Mouse (Mus musculus) lung, embryonic 16.5 days (tissue): ENCODE measurements at regions not wholly inside any gene's neighbourhood (a gene's known extent, or its start where the extent isn't known, plus 50 kb on each side); places are given as distances from the start of the nearest gene placed in this dataset.
"Not testable (repeated sequence)": the region's sequence is repeated elsewhere in the genome, so short reads cannot be mapped to it uniquely, and the experiment has no call there.

Experiments used
- ATAC-seq: fragments of 200-750 bp; cut with Nextera tagmentation; 2 replicates; pipeline ENCODE4 v1.8.0; 2017; ENCODE audit warnings: low read depth, mild to moderate bottlenecking, moderate library complexity
- H3K27ac ChIP-seq: fragments of 300-500 bp; sonication (generic); 2 replicates; pipeline ENCODE4 v1.5.1; 2014; ENCODE audit warnings: mild to moderate bottlenecking, control low read depth, low read length
- H3K27me3 ChIP-seq: fragments of 300-500 bp; sonication (generic); 2 replicates; pipeline ENCODE4 v1.6.1; 2014; ENCODE audit warnings: low read depth, low read length, mixed read lengths; ENCODE audit not compliant: control insufficient read depth, insufficient read depth
- H3K36me3 ChIP-seq: fragments of 300-500 bp; sonication (generic); 2 replicates; pipeline ENCODE4 v1.6.1; 2014; ENCODE audit warnings: low read length; ENCODE audit not compliant: control insufficient read depth, insufficient read depth
- H3K4me1 ChIP-seq: fragments of 300-500 bp; sonication (generic); replicated peaks from 2 replicates; pipeline ENCODE4 v1.6.1; 2014; ENCODE audit warnings: low read length, mixed read lengths; ENCODE audit not compliant: control insufficient read depth, insufficient read depth
- H3K4me2 ChIP-seq: fragments of 300-500 bp; sonication (generic); 2 replicates; pipeline ENCODE4 v1.6.1; 2014; ENCODE audit warnings: low read depth, low read length, control low read depth
- H3K4me3 ChIP-seq: fragments of 300-500 bp; sonication (generic); 2 replicates; pipeline ENCODE4 v1.5.1; 2014; ENCODE audit warnings: mild to moderate bottlenecking, low read length, control low read depth
- H3K9ac ChIP-seq: fragments of 300-500 bp; sonication (generic); 2 replicates; pipeline ENCODE4 v1.6.1; 2014; ENCODE audit warnings: low read length, control low read depth
- H3K9me3 ChIP-seq: fragments of 300-500 bp; sonication (generic); 2 replicates; pipeline ENCODE4 v1.6.1; 2016; ENCODE audit warnings: low read length; ENCODE audit not compliant: control insufficient read depth
- WGBS: fragments of 180-500 bp; shearing (Covaris S2); extraction: QIAGEN DNeasy Blood & Tissue Kit; methylation state at CpG from one replicate; pipeline ENCODE4 v1.1.7; 2014; 5-methylcytosine and 5-hydroxymethylcytosine counted together

DNA sequence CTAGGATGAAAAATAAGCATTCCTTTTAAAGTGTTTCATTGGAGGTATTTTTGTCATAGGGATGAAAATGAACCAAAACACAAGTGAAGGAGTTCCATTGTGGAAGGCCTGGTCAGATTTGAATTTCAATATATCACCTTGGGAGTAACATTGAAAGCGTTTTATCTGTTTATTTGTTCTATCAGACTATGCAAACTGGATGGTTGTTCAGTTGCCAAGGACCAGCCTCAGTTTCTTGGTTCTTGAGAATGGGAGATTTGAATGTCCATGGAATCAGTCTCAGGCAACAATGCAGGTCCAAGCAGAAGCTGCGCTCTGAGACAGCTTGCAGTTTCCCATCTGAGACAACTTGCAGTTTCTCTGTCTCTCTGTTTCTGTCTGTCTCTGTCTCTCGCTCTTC is 211.0 kb upstream of the Pfkp start:
- no peaks in the 10 kb centered on the region for H3K4me1 ChIP-seq
- no peaks in the 10 kb centered on the region for H3K36me3 ChIP-seq
- no peak overlapping the region for H3K27ac ChIP-seq
- H3K4me2 ChIP-seq: no peak overlapping the region
- no peak for ATAC-seq
- no peak overlapping the region for H3K9ac ChIP-seq
- no peaks in the 10 kb centered on the region for H3K9me3 ChIP-seq
- H3K27me3 ChIP-seq: no peaks in the 10 kb centered on the region
- WGBS: 76% methylated on average over 3 of the region's 3 CpGs
- no peak overlapping the region for H3K4me3 ChIP-seq

DNA sequence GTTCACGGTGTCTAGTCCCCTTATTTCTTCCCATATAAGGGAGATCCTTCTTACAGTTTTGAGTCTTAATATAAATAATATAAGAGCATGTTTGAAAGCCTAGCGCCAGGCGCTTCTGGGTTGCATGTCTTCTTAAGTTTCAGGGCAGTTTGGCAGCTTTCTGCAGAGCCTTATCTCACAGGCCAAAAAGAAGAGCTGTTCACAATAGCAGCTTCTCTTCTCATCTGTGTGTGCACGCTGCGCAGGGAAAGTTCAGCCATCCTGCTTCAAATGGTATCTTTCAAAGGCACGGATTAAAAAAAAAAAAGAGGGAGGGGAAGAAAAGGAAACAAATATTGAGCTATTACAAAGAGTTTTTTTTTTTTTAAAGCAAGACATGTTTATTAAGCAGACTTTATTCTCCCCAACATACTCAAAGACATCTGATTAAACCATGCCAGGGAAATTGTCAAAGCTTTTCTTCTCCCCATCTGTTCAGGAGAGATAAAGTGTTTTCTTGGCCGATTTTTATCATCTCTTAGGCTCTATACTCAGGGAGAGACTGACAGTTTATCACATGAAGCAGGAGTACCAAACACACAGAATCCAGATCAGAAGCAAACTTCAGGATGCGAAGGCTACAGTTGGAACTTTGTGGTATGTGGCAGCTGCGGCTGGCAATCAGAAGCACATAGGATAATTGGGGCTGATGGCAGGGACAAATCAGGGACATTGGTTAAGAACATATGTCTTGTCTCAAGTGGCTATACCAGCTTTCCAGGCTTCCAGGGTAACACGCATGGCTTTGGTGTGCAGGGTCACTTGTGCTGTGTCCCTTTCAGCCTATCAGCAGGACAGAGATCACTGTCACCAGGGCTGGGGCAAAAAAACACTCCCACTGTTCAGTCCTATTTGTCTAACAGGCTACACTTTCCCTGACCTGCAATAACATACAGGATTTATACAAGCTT is 206.9 kb upstream of the Pfkp start:
- Histone ChIP-seq H3K27ac (no peak overlapping the region), H3K9me3 (no peaks in the 10 kb centered on the region), H3K9ac (no peak overlapping the region), H3K4me2 (no peak overlapping the region), H3K27me3 (no peaks in the 10 kb centered on the region), H3K4me3 (no peak overlapping the region), H3K4me1 (no peaks in the 10 kb centered on the region), H3K36me3 (no peaks in the 10 kb centered on the region)
- WGBS: 29% methylated on average over 10 of the region's 10 CpGs
- no peak for ATAC-seq

DNA sequence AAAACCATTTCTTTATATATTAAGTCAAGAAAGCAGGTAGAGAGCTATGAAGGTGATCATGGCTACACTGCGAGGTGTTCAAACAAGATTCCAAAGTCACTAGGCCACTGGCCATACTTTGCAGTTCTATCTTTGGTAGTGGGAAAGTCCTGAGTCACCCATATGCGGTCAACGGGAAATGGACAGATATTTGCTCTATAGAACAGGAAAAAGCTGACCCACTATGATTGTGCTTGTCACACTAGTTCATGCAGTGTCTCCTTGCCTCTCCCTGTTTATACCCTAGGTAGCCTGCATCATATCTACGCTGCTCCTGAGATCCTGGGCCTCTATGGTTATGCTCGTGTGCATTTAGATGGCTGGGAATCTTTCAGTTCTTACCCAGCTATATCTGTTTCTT is 188.9 kb upstream of the Pfkp start:
- H3K4me1 ChIP-seq: no peaks in the 10 kb centered on the region
- H3K27ac ChIP-seq: no peak overlapping the region
- 73% methylated on average over 5 of the region's 5 CpGs for WGBS
- H3K4me2 ChIP-seq: no peak overlapping the region
- no peak overlapping the region for H3K4me3 ChIP-seq
- ATAC-seq: no peak
- H3K27me3 ChIP-seq: no peaks in the 10 kb centered on the region
- H3K36me3 ChIP-seq: no peaks in the 10 kb centered on the region
- H3K9me3 ChIP-seq: no peaks in the 10 kb centered on the region
- no peak overlapping the region for H3K9ac ChIP-seq

DNA sequence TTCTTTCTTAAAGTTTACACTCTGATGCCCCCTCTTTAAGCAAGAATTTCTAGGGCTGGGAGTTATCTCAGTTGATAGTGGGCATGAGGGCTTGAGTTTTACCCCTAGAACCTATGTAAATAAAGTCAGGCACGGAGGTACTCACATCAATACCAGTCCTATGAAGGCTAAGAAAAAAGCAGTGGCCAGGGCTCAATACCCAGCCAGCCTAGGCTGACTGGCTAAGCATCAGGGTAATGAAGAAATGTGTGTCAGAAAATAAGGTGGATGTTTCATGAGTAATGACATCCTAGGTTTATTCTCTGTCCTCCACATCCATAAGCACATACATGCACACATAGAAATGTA is 188.5 kb upstream of the Pfkp start:
- Histone ChIP-seq H3K9ac (no peak overlapping the region), H3K27ac (no peak overlapping the region), H3K36me3 (no peaks in the 10 kb centered on the region), H3K4me2 (no peak overlapping the region), H3K4me1 (no peaks in the 10 kb centered on the region), H3K27me3 (no peaks in the 10 kb centered on the region), H3K4me3 (no peak overlapping the region), H3K9me3 (no peaks in the 10 kb centered on the region)
- 0 out of 2 replicates have a peak, but pooled peaks have one; percentile 38 for ATAC-seq
- 54% methylated on average over 1 of the region's 1 CpGs for WGBS

DNA sequence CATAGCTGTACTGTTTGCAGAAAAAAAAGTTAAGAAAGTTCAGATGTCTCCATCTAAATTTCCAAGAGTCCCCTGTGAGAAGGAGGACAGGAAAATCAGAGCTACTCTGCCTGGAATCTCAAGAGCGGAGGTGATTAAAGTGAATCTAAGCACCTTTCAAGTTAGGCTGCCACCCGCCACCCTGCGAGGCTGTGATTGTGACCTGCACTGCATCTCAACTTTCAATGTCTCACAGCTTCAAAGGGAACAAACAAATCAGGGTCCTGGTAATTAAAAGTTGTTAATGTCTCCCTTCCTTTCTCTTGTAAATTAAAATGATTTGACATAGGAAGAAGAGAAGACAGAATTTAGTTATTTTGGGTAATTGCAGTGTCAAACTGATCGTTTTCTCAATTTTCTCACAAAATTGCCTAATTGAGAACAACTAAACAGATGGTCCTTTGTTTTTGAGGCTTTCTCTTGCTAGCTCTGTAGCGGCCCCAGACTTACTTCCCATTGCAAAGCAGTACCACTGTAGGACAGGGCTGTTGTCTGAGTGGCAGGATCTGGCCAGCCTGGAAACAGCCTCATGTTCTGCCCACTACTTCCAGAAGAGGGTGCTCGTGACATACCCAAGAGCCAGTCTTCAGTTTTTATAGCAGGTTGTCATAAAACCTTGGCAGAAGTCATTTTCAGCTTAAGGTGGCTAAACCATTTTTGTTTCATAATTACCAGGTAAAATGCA is 187.9 kb upstream of the Pfkp start:
- ATAC-seq: peak; percentile 77

DNA sequence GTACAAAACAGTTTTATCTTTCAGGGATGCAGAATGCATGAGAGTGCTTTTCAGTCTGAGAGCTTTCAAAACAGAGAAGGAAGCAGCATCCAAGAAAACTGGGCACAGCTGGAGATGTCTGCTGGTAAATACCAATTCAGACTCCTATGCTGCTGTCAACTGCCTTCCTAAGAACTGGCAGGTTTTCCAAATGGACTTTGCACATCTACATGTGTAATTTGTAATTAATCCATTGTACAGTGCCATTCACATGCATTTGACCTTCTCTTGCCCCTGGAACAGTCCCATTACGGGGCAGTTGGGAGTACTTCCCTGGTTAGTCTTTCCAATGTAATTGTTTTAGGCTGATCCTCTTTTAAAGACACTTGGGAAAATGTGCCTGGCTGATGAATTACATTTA is 181.3 kb upstream of the Pfkp start:
- 79% methylated on average over 1 of the region's 1 CpGs for WGBS
- H3K4me3 ChIP-seq: no peak overlapping the region
- no peak overlapping the region for H3K27ac ChIP-seq
- H3K9me3 ChIP-seq: no peaks in the 10 kb centered on the region
- H3K36me3 ChIP-seq: no peaks in the 10 kb centered on the region
- ATAC-seq: no peak
- H3K27me3 ChIP-seq: no peaks in the 10 kb centered on the region
- no peak overlapping the region for H3K4me2 ChIP-seq
- H3K4me1 ChIP-seq: no peaks in the 10 kb centered on the region
- H3K9ac ChIP-seq: no peak overlapping the region

More for the DNA sequence above, 187.9 kb upstream of the Pfkp start:
- Histone ChIP-seq H3K9me3 (no peaks in the 10 kb centered on the region), H3K27me3 (no peaks in the 10 kb centered on the region), H3K9ac (no peak overlapping the region), H3K4me2 (no peak overlapping the region), H3K27ac (no peak overlapping the region), H3K4me3 (no peak overlapping the region), H3K36me3 (no peaks in the 10 kb centered on the region), H3K4me1 (no peaks in the 10 kb centered on the region)
- WGBS: 30% methylated on average over 6 of the region's 6 CpGs

DNA sequence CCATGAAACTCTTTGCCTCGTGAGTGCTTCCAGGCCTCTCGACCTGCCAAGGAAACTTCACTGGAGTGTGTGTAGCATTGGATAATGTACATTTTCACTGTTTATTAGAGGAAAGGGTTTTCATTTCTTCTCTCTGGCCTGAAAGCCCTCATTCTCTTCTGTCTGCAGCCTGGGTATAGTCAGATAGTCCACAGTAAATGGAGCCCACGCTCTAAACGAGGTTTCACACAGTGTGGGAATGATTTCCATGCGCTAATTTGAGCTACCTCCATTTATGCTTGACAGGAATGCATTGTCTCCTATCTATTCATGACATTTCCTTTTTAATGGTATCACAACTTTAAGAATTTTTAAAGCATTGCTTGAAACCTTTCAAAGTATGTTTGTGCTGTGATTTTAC is 180.8 kb upstream of the Pfkp start:
- Histone ChIP-seq H3K27me3 (no peaks in the 10 kb centered on the region), H3K4me1 (no peaks in the 10 kb centered on the region), H3K4me2 (no peak overlapping the region), H3K9ac (no peak overlapping the region), H3K36me3 (no peaks in the 10 kb centered on the region), H3K9me3 (no peaks in the 10 kb centered on the region), H3K27ac (no peak overlapping the region), H3K4me3 (no peak overlapping the region)
- ATAC-seq: no peak
- WGBS: 86% methylated on average over 5 of the region's 5 CpGs

DNA sequence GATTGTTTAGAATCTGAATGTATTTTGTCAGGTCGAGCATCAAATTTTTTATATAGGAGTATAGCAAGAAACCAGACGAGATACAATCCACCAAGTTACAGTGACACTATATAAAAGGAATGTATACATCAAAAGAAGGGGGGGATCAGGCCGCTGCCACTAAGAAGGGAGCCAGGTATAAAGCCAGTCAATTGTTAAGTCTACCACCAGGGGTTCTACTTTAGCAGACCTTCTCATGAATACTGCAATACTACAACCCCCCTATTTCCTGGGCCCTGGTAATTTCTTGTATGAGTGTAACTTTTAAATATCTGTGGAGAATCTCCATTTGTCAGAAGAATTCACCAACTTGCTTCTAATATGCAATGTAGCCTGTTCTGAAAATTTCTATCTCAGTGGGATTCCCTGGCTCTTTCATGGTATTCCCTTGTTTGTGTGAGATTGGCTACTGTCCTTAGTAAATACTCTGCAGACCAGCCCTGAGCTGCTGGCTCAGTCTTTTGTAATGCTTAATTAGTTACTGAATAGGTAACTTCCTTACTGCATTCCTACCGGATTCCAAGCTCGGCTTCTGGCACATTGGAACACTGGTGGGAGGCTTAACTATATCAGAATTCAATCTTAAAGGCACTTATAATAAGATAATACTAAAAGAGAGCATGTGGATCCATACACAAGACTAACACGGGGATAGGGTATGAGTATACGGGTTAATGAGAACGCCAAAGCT is 180.2 kb upstream of the Pfkp start:
- not testable (repeated sequence) for H3K4me1 ChIP-seq, H3K9me3 ChIP-seq, H3K36me3 ChIP-seq, H3K9ac ChIP-seq, H3K4me2 ChIP-seq, H3K4me3 ChIP-seq, H3K27me3 ChIP-seq, ATAC-seq, H3K27ac ChIP-seq
- 78% methylated on average over 8 of the region's 8 CpGs for WGBS
